Mouse (Mus musculus): ENCODE measurements around the gene Cd3d.

Cd3d gene

GRCm38 (mm10) chr9:44994962-44995361 lies 13.4 kb downstream of the Cd3d start:
- no peak for DNase-seq

DNA sequence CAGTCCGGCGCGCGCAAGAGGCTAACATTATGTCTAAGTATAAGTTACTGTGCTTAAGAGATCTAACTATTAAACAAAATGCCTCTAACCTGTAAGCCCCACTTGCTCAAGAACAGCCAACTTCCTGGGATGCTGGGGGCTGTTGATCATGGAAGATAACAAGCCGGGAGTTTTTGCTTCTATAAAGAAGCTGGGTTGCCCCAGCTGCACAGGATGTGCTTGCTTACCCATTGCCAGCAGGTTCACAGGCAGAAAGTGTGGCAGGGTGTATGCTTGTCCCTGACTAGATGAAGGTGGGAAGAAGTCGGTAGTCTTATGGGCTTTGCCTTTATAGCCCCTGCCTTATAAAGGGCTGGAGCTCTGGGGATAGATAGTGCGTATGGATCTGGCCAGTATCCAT lies 15.0 kb downstream of the Cd3d start:
- no peak for DNase-seq

- DNase-seq = no peak
Observed at GRCm38 (mm10) chr9:44998138-44998537, 16.6 kb downstream of the Cd3d start.

GRCm38 (mm10) chr9:44999171-44999570 lies 17.6 kb downstream of the Cd3d start:
- peak; percentile 47 for DNase-seq

DNA sequence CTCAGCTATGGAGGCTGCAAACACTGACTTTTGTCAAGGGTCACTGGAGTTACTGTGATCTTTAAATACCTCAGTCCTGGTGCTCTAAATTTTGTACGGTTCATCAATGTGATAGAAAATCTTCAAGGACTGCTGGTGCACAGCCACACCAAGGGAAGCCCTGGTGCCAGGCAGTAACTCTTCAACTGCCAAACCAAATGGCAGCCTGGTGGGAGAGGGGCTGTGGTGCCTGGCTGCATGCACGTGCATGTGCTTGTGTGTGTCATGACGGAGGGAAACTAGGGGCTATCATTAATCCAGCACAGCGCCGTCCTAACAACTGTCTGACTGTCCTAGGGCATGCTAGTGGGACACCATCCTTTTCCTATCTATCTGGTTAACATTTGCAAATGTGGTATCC lies 18.2 kb downstream of the Cd3d start:
- DNase-seq = no peak

DNA sequence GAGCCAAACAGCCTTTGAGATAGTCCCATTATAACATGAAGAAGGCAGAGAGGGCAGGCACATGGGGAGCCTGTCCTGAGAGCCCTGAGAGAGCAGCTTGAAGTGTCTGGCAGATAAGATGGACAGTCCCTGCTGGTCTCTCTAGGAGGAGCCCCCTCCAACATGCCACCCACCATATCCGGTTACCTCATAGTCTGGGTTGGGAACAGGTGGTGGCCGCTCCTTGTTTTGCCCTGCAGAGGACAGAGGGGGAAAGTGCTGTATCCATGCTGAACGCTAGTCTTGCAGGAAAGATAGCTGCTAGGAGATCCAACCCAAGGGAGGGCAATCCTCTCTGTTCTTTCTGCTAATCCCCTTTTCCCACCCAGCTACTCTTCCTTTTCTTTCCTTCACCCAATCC lies 18.7 kb downstream of the Cd3d start:
- DNase-seq = no peak

DNA sequence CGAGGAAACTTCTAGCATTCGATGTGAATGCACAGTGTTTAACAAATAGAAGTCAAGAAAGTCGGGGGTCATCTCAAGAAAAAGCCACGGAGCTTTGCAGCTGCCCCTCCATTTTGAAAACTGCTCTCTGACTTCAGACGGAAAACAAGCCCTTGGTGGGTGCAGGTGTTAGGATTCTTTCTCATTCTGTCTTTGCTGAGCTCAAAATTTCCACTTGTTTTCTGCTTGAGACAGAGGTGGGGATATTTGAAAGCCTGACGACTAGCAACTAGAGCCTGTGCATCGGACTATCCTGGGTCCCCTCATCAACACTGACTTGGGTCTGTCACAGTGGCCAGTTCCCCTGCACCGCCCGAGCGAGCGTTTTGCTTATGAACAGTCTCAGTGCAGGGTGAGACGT lies 25.8 kb downstream of the Cd3d start:
- no peak for DNase-seq

- no peak for DNase-seq
Observed at GRCm38 (mm10) chr9:45008342-45008741, 26.8 kb downstream of the Cd3d start.

- DNase-seq = no peak
Observed at GRCm38 (mm10) chr9:45009180-45010078, 27.8 kb downstream of the Cd3d start, which contains the start of gene Cd3e. Gene Cd3e, minus strand, starts transcription at chr9:45009627.

- no peak for DNase-seq
Observed at GRCm38 (mm10) chr9:45010461-45010860, 28.9 kb downstream of the Cd3d start.

DNA sequence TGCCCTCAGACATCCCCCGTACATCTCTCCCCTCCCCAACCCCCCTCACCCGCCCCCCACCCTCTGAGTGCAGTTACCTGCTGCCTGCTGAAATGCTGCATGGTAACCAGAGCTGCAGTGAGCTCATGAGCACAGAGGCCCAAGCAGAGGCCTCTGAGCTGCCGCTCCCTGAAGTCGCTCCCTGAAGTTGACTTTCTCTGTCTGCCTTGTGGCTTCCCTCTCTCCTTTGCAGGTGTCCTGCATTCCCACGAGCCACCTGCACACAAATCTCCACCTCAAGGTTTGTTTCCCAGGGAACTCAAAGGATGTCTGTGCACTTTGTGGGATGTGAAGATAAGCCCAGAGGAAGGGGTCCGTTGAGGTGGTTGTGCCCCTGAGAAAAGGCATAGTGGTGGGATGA lies 29.7 kb downstream of the Cd3d start:
- no peak for DNase-seq

DNA sequence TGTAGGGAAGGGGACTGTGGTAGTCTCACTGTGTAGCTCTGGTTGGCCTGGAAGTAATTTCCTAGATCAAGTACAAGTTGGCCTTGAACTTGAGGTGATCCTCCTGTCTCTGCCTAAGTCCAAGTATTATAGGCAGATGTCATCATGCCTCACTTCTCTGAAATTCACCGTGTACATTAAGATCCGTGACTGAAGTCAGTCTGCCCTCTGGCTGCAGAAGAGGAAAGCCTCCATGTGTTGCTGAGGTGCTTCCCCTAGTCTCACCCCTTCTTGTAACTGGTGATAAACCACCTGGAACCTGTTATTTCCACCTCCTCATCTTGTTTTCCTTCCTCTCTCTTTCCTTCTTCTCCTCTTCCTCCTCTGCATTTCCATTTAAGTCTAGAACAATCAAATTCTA lies 33.3 kb downstream of the Cd3d start:
- DNase-seq = no peak

DNA sequence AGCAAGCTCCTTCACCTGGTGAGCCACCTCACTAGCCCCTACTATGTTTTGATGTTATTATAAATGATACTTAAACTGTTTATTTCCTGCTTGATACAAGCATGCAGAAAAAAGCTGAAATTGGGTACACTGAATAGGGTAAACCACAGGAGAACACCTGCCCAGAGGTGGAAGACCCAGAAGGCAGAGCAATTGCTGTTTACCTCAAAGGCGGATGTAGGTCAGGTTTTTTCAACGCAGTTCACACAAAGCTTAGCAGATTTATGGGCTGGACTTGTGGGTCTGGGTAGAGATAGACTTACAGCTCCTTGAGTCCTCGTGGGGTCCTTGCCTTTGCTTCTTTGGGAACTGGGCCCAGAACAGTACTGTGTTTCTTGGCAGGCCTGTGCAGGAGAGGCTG lies 34.3 kb downstream of the Cd3d start:
- DNase-seq = no peak

GRCm38 (mm10) chr9:45018031-45018430 lies 36.4 kb downstream of the Cd3d start:
- DNase-seq = no peak

DNA sequence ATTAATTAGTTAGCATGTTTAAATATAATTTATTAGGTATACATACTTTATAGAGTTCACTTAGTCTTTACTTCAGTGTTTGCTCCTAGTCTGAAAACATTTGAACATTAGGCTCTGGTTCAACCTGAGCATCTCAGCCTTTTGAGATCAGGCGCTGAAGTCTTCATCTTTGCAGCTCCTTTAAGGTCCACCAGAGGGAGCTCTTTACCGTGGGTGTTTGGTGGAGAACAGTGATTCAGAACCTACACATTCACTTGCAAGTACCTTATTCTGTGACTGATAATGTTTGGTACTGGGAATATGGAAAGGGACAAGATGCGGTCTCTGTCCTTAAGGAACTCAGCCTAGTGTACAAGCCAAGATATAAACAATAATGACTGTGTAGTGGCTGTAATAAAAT lies 41.2 kb downstream of the Cd3d start:
- DNase-seq = peak; percentile 71

DNA sequence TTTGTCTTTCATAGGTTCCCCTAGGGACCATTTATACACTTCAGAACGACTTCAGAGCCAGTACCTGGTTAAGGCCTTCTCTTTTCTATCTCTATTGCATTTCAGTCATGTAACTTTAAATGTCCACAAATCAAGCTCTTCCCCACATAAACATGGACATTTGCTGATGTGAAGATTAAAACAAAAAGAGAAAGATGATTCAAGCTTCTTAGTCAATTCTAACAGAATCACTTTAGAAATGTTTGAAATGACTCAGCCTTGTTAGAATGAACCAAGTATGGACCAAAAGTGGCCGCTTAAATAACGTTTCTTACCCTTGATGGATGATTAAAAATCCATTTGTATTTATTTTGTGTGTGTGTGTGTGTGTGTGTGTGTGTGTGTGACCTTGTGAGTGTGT lies 42.1 kb downstream of the Cd3d start:
- no peak for DNase-seq

DNA sequence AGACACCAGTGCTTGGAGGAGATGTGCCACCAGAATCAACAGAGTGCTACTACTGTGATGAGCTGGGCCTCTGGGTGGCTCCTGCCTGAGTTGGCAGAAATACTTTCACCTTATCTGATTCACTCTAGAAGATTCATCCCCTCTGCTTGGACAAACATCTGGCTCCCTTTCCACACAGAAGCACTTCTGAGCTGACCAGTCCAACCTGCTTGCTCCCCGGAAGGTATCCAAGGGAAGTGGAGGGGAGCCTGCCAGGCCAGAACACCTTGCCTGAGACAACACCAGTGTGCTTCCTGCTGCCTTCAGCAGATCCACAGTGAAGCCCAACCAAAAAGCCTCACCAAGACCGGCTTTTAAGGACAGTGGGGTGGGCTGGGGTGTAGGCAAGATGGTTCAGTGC lies 42.6 kb downstream of the Cd3d start:
- DNase-seq = no peak

DNA sequence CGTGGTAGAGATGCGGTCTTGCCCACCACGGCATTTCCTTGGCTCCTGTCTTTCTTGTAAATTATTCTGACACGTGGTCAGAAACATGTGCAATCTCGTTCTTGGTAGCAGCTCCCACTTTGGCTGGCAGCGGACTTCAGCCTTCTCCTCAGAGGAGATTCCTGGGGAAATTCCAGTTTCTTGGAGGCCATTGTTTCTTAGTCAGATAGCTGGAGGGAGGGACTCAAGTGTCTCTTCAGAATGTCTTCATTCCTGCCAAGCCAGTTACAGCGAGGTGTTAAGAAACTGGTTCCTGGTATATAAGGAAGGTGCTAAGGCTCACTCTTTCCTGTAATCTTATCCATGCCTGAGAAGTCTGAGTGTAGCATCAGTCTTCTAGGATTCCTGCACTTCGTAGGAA lies 45.8 kb downstream of the Cd3d start:
- no peak for DNase-seq

DNA sequence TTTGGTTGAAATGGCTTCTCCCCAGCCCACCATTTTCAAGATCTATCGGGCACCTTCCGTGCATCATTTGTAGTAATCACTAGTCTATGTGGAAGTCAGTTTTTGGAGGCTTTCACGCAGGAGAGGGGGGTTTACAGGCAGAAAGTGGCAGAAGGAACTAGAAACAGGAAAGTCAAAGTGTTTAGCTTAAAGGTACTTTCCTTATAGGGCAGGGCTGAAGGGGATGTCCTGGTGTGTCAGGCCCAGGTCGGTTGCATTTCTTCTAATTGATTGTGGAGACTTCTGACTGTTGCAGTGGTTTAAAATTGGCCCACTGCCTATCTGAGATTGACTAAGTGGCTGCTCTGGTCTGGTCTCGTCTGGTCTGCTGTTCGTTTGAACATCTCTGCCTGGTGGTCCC lies 48.8 kb downstream of the Cd3d start:
- DNase-seq = no peak

DNA sequence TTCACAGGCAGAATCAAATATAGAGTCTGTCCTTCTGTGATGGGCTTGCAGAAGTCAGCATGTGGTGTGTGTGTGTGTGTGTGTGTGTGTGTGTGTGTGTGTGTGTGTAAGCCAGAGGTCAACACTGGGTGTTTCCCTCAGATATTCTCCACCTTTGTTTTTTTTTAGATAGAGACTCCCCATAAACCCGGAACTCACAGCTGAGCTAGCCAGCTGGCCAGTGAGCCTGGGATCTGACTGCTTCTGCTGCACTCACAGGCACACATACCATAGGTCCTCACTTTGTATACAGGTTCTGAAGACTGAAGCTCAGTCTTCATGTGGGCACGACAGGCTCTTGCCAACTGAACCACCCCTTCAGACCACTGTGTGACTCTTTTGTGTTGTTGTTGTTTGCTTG lies 50.7 kb downstream of the Cd3d start:
- DNase-seq = no peak

GRCm38 (mm10) chr9:45034526-45034925 lies 52.9 kb downstream of the Cd3d start:
- no peak for DNase-seq
